Mouse (Mus musculus): ENCODE measurements around the gene S100a3.
A peak's percentile ranks its signal among the peaks of the same experiment; 100 is the strongest.

DNA sequence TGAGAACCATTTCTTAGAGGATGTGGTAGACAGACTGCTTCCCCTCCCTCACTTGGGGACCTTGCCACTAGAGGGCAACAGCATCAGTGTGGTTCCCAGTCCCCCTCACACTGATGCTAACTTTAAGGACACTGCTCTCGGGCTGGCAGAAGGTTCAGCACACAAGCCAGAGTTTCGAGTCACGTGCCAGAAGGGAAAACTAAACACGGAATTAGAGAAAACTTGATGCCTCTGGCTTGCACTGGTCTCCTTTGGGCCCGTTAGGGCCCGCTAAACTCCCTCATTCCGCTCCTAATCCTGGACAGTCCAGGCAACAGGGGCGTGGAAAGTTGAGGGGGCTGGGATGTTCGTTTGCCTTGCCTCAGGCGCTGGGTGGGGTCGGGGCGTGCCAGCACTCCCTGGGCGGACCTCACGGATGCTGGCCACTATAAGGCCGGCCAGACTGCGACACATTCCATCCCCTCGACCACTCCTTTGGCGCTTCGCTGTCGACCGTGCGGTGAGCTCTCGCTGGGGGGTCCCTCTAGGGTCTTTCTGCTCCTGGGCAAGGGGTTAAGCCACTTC is 52.4 kb downstream of the S100a3 start, which contains the start of gene S100a6:
- no peak for TF ChIP-seq EP300 (IDR thresholded peaks at IDR 0.05; ENCODE audit: low read depth)
- peak; percentile 79 for TF ChIP-seq CTCF (IDR thresholded peaks at IDR 0.05; ENCODE audit: low read depth)

All from liver, postnatal 0 days (tissue).